Mouse (Mus musculus) skeletal muscle tissue, adult 2 months (tissue): ENCODE results near the gene Fam168a.
A peak's percentile ranks its signal among the peaks of the same experiment; 100 is the strongest.

Experiments used
- DNase-seq: peaks from one replicate; pipeline ENCODE4 v3.0.0-alpha.2; 2012; ENCODE audit warnings: low read depth, low spot score

Gene Fam168a

DNA sequence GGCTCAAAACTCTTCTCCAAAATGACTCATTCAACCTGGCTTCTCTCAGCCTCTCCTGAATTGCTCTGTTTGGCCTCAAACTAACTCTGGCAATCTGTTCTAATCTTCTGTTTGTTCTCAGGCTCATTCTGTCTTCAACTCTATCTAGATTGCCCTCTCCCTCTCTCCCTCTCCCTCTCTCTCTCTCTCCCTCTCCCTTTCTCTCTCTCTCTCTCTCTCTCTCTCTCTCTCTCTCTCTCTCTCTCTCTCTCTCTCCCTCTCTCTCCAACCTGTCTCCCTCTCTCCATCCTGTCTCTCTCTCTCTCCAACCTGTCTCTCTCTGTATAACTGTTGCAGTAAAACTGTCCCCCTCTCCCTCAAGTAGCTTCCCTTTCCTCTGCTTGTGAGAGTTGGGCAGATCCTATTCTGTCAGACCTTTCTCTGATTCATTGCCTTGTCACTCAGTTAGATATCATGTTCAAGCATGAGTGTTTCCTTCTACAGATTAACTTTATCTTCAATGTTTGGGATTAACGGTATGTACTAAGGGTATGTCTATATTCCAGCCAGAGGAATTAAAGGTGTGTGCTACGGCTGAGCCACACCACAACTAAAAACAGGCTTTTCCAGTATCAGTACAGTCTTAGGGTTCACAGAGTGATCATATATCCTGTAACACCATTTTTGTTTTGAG, 64.4 kb downstream of the Fam168a start:
- DNase-seq, result no peak

DNA sequence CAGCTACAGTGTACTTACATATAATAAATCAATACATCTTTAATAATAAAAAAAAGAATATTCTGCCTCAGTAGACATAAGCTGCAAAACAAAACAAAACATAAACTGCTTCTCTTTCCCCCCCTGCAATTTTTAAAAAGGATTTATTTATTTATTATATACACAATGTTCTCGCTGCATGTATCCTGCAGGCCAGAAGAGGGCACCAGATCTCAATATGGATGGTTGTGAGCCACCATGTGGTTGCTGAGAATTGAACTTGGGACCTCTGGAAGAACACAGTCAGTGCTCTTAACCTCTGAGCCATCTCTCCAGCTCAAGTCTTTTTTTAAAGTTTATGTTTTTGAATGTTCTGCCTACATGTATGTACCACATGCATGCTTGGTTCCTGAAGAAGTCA, 67.8 kb downstream of the Fam168a start:
- DNase-seq, result no peak

DNA sequence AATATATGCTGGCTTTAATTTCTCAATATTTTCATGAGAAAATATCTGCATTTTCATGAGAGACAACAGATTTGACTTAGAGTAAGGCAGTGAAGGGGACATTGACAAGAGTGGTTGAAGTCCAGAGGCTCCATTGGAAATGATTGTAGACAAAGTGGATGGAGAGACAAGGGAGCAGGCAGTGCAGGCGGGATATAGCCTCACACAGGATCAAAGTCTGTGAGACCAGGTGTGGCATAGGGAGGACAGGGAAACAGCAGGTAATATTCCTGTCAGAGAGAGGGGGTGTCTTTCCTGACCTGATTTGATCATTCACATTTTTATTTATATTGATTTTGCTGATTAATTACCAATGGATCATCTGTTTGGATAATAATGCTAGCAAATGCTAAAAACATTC, 69.4 kb downstream of the Fam168a start:
- DNase-seq, result no peak

DNA sequence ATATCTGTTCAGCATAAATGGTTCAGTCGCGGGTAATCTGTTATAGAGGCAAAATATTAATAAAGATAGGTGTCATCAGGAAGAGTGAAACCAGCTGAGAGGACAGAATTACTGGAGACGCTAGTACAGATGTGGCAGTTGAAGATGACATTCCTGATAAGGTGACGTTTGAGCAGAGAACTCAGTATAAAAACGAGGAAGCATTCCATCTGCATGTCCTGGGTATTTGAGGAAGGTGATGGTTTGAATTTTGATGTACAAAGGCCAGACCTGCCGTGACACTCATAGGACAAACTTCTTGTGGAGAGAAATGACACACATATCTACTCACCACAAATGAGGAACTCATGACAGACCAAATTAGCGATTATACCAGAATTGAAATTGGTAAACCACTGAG, 73.8 kb downstream of the Fam168a start:
- no peak for DNase-seq

DNA sequence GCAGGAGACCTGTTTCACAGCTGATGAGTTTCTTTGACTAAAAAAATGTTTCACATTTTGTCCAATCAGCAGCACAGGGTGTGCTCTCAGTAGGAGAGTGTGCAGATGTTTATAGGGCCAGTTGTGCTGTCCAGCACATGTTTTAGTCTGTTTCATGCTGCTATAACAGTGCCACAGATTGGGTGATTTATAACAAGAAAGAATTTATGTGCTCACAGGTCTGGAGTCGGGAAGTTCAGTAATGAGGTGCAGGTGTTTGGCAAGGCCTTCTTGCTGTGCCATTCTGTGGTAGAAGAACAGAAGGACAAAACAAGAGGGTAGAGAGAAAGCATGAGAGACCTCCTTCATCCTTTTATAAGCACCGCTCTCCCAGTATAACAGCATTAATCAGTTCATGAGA, 78.2 kb downstream of the Fam168a start:
- no peak for DNase-seq

DNA sequence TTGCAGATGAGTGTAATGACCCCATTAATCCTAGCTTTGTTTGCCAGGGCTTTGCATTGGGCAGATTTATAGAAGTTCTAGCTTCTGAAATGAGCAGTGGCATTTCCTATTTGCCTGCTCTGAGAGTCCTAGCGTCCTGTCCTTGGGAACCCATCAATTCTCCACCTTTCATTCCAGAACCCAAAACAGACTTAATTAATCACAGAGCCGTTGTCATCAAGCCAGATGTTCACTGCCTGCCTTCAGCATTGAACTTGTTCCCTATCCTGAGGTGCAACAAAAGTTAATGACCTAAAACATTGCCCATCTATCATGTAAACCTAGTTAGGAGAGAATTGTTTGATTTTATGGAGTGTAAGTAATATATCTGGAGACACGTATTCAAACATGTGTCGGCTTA, 79.0 kb downstream of the Fam168a start:
- no peak for DNase-seq

DNA sequence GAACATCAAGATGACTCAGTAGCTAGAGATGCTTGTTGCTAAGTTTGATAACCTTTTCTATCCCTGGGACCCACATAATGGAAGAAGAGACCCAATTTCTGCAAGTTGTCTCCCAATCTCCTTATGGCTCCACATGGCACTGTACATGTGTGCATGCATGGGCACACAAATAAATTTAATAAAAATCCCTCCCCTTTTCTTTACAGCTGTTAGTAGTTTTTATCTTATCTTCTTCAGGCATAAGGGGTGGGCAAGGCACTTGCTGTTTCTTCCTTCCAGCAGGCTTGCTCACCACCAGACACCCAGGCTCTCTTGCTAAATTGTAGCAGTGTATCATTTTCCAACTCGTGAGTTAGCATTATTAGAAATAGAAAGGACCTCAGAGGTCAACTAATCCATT, 79.6 kb downstream of the Fam168a start:
- no peak for DNase-seq

DNA sequence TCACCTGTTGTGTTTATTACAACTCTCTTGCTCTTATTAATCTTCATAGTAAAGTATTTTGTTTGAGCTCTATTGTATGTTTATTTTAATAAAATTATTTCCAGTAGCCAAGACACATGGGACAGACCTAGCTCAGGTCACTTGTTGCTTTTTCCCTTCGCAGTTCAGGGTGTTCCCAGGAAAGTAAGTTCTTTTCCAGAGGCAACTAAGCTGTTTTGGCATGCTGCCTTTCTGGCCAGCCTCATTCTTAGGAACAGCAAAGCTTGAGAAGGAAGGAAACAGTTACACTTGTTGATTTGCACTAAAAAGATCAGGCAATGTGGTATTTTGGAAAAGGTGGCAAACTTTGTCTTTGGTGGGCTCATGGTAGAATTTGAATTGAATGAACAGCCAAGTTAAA, 81.9 kb downstream of the Fam168a start:
- DNase-seq, result peak; percentile 62

DNA sequence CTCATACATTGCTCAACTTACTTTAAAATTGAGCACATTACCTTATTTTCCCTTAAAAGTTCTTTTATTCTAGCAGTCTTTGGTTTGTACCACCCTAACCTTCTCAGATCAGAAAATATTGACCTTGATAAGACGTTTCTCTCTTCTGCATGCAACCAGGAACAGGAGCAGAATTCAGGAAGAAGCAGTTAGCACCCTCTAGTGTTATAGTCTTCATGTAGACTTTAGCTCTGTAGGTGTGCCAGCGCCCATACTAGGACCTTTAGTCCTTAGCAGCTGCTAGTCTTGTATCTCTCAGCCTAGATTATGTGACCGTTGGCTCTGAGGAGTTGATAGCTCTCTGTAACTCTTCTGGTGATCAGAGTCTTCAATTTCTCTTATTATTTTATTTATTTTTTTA, 92.4 kb downstream of the Fam168a start:
- DNase-seq, result peak; percentile 36

DNA sequence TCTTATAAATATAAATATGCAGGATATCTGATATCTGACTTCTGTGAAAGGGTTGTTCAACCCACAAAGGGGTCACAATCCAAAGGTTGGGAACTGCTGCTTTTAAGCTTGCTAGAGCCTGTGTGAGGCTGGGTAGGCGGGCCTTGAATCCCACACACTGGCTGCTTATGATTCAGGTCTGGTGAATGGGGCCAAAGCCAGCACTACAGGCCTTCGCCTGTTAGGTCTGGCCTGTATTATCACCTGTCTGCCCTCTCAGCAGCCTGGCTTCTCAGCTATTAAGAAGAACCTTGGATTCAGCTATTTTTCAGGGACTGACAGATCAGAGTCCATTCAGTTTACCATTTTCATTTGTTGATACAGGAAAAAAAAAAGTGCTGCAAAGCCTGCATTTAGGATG, 99.0 kb downstream of the Fam168a start:
- DNase-seq, result no peak

DNA sequence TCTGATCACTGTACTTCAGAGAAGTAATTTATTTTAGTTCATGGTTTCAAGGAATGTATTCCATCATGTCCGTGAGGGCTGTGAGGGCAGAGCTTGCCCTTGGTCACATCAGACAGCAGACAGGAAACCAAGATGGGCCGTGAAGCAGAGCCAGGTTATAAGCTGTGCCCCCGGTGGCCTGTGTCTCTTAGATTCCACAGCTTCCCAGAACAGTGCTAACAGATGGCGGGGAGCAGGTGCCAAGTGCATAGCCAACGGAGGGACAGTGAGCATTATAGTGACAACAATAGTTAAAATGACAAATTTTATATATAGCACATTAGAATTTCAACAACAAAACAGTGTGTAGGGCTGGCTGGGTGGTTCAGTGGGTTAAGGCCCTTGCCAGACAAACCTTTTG, 105.5 kb downstream of the Fam168a start:
- DNase-seq, result no peak

DNA sequence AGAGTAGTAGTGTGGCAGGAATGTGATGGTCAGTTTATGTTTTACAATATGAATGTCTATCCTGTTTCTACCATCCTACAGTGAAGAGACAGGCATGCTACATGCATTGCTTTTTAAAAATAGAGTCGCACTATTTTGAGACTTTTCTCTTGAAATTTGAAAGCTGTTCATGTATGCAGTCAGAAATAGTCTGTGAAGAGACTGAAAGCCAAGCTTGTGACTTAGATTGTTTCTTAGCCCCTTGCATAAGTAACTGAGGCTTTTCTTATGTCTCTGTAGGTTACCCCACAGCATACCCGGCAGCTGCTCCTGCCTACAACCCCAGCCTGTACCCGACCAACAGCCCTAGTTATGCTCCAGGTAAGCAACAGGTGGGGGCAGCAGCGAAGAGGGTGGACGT, 106.2 kb downstream of the Fam168a start:
- no peak for DNase-seq

DNA sequence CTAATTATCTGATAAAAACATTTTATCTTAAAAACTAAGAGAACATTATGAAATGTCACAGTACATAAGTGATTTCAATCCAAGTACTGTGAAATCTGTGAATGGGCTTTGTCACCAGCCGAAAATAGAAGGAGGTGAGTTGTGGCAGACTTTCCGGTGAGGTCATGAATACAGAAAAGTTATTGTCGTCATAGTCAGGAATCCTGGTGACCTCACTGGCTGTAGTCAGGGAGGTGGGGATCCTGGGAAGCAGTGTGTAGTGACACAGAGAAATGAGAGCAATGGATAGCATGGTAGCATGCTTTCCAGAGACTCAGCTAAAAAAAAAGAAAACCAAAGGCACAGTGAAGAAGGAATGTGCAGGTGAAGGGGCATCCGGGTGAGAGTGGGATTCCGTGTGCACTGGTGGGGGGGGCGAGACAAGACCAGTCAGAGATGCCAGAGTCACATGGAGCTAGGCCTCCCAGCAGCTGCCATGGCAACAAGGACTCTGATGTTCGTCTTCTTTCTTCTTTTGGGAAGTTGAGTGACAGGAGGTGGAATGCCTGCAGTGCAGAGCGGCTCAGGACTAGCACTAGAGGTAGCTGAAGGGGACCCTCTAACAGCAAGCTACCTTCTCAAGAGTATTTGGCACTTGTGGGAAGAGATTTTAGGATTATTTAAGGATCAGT, 109.6 kb downstream of the Fam168a start:
- DNase-seq, result no peak

DNA sequence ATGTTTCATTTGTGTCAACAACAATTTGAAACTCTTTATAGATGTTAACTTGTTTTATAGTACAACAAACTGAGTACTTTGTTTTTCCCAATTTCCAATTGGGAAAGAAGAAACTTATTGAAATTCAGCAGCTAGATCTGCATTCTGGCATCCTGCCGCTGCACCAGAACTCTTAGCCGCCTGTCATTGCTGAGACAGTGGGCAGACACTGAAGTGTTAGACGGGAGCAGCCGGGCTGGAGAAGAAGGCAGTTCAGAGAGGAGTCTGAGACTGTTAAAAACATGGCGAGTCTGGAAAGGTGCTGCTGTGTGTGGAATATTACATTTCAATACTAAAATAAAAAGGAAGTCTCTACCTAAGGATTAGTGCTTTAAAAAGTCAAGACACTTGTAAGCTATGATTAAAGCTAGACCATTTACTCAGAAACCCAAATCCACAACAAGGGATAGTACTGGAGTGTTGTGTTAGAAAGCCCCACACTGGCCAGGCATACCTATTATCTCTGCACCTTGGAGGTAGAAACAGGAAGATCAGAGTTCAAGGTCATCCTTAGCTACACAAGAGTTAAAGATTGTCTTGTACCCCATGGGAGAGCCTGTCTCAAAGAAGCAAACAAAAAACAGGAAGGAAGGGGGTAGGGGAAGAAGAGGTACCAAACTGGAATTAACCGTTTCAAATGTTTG, 110.5 kb downstream of the Fam168a start:
- DNase-seq, result no peak

DNA sequence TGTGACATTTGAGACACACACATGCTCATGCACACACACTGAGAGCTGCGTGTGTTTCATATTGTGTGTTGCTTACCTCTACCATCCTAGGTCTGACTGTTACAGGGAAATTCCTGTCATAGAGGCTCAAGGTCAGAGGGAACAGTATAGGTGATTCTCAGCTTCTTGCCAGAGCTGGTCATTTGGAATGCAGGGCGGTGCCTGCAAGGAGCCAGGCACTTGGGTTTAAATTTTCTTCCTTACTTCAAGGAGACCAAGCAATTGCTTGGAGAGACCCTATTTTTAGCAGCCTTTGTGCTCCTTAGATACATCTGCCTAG, 111.0 kb downstream of the Fam168a start:
- DNase-seq, result no peak

DNA sequence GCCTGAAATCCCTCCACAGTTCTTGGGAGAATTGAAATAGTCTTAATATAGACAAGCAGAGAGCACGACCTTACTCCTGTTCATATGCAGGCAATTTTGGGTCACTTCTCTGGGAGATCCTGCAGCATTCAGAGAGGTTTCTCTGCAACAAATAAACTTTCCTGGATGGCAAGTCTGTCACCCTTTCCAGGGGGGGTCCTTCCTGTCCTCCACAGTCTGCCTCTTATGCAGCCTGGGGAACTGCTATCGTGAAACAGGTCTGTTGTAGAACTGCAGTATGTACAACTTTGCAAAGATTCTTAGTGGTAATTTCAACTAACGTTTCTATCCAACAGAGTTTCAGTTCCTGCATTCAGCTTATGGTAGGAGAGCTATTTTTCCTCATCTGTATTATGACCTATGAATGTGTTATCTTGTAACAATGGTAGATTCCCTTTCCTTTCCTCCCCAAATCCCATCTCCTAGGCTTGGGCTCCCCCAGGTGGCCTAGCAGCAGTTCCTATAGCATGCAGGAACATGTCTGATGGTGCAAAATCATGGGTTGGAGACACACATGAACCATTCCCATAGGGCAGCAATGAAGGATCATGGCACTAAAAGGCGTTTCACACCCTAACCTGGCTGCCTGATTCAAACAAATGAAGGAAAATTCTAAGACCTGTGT, 112.1 kb downstream of the Fam168a start:
- no peak for DNase-seq

DNA sequence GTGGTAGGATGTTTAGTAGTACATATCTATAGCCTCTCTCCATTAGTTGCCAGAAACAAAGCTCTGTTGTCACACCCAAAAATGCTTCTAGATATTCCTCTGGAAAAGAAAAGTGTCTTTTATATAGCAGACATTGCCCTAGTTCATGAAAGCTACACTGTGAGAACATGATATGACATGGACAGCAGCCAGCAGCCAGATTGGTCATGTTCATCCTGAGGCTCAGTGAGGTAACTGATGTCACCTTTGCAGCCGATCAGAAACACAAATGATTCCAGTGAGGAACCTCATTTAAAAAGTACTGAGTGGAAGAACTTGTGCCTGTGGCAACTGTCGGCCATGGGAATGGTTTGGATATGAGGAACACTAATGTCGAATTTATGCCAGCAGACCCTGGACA, 118.2 kb downstream of the Fam168a start:
- peak; percentile 36 for DNase-seq

DNA sequence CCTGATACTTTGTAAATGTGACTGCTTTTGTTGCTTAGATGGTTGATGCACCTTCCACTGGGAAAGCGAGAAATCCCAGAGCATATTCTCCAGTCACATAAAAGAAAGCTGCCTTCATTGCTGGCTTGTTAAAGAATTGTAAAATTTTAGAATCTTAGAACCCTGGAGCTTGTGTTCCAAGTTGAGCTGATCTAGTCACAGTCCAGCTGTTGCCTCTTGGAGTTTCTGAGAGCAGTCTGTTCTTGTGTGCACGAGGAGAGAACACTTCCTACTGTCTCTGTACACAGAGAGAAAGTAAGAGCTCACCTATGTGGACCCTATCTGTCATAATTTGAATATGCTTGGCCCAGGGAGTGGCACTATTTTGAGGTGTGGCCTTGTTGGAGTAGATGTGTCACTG, 122.1 kb downstream of the Fam168a start:
- DNase-seq, result no peak

DNA sequence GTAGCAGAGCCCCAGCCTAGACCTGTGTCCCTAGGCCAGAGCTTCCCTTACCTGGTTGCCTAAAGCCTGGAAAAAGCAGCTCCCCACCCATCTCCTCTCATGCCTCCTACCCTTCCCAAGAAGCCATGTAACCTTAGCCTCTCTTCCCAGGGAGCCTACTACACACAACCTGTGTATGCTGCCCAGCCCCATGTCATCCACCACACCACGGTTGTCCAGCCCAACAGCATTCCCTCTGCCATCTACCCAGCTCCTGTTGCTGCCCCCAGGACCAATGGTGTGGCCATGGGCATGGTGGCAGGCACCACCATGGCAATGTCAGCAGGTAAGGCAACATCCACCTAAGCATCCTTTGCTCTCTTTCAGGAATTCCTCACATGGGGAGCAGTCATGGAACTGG, 127.4 kb downstream of the Fam168a start:
- DNase-seq, result no peak

DNA sequence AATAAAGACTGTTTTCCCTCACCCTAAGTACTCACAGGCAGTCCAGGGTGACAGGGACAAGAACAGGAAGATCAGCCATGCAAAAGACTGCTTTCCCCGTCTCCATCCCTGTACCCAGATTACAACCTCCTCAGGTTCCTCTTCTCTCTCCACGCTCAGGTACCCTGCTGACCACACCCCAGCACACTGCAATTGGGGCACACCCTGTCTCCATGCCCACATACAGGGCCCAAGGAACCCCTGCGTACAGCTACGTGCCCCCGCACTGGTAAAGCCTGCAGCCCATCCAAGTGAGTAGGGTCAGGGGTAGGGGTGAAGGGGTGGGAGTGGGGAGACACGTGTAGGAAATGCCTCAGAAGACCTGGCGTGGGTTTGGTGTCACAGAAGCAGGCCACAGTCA, 128.7 kb downstream of the Fam168a start:
- DNase-seq, result no peak

DNA sequence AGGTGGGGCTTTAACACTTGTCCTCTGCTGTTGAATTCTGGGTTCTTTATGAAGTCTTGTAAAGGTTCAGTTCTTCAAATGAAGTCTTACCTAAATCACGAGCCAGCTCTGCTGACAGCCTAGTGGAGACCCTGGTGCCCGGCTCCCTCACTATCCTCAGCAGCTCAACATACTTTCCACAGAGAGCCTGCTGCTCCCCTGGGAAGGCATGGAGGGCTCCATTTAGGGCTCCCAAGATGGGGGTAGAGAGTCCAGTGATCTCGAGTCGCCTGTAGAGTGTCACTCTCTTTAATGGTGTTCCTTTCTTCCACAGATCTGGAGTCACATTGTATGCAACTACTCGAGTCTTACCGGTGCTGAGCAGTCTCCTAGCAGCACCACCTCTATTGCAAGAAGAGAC, 129.3 kb downstream of the Fam168a start:
- no peak for DNase-seq

DNA sequence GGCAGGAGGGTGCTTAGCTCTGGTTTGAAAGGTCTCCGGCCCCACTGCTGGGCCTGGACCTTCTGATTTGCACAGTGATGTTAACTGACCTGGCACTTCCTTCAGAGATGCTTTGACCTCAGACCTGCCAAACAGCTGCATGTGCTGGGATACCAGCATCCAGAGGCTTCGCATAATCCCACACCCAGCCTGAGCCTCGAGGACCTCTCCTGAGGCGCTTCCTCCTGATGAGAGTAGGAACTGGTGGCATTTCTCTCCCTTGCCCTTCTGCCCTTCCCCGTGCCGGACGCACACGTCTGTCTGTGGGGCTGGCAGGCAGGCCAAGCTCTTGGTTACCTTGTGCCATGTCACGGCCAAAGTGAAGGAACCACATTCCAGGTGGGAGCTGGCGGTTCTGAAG, 130.2 kb downstream of the Fam168a start:
- DNase-seq, result no peak

DNA sequence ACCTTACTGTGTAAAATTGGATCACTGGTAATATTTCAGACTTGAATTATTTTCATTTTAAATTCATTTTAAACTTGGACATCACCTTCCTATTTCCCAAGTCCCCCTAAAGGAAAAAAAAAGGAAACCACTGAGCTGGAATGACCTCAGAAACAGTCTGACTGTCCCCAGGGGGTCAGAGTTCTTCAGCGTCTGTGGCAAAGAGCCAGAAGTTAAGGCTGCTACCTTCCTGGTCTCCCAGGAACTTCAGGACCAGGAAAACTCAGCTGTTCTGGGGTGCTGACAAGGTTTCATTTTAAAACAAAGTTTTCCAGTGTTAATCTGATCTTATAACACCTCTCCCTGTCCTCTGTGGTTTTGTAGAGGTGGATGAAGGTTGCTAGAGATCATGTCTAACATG, 131.3 kb downstream of the Fam168a start:
- no peak for DNase-seq
